Mouse (Mus musculus) cerebellum, postnatal 14 days (tissue): Measurements from ENCODE around the gene Cct7.

ENCODE experiments used
- DNase-seq, 2 experiments: peaks; one replicate each; pipeline ENCODE4 v3.0.0; 2021; ENCODE audit warnings: mixed read lengths in 2 of 2

Gene Cct7

DNA sequence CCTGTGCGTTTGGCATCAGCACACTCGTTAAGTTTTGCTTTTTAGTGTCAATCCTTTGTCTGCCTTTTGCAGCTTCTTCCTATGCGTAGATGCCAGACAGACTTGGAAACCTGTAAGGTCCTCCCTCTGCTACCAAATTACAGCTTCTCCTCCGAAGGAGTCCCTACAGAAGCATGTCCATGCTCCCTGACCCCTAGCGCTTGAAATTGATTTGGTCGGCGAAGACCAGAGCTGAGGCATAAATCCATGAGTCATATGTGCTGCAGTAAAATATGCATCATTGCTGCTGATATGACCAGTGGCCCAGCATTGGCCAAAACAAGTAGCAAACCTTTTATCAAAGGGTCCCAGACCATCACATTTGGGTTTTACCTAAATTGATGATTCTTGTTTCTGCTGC, 1.5 kb downstream of the Cct7 start:
- no peak for DNase-seq

GRCm38 (mm10) chr6:85459621-85460020, 8.3 kb downstream of the Cct7 start:
- DNase-seq: no peak

DNA sequence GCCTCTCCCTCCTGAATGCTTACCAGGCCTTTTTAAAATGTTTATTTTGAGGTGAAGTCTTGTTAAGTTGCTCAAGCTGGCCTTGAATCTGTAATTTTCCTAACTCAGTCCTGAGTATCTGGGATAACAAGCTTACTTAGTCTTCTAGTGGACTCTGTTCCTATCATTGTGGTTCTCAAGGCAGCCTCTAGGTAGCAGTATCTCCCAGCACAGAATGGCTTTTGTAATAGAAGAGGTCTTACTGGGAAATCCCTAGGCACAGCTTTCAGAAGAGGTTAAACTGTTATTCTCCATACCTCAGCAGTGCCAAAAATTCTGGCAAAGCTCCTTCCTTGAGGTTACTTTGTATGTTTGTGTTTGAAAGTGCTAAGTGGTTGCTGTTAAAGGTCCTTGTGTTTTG, 14.1 kb downstream of the Cct7 start:
- DNase-seq: peak; percentile 57 to 67

- no peak for DNase-seq
Observed at GRCm38 (mm10) chr6:85469660-85470430, 18.5 kb downstream of the Cct7 start.

GRCm38 (mm10) chr6:85471962-85472361, 20.6 kb downstream of the Cct7 start:
- DNase-seq: peak; percentile 52 to 59

DNA sequence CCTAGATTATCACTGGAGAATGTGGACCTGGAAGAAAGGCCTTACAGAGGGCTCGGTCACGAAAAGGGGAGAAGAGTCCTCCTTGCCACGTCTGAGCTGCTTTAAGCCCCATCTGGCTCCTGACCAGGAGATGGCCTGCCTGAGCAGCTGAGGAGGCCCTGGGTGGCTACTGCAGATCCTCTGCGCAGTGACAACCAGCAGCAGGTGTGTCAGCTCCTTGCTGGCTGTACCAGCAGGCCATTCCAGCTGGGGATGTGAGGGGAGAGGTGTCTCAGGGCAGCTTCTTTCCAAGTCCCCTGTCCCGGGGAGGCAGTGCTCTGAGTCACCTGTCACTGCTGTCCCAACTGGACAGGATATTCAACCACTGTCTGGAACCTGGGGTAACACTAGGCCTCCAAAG, 21.2 kb downstream of the Cct7 start:
- no peak for DNase-seq

DNA sequence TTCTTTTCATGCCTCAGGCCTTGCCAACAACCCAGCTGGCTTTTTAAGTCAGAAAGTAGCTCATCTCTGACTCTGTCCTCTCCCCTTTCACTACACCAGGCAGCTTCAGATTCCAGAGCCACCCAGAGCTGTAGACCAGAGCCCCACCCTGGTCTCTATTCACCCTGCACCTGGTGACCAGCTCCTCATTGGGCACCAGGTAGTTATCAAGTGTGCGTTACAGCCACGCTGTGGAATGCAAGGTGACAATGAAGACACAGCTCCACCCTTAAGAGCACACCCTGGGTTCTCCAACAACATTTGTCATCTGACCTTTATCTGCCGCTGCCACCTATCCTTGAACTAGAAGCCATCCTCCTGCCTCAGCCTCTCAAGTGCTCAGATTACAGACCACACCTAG, 24.3 kb downstream of the Cct7 start:
- DNase-seq: no peak

DNA sequence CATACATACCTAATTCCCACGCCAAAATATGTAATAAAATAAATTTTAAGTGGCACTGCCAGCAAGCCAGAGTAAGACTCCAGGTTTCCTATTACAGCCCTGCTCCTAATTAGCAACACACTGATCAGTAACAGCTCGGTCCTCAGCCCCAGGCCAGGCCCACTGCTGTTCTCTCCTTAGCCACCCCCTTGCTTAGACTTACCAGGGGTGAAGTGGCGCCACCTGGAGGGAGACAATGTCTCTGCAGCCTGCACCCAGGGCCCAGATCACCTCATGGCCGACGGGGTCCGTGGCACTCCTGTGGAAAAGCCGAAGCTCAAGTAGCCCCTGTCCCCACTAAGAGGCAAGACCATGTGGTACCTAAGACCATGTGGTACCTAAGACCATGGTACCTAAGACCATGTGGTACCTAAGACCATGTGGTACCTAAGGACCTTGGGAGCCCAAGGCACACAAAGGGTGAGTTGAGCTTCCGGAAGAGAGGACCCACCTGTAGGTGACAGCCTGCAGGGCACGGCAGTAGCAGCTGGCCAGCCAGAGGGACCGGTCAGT, 26.1 kb downstream of the Cct7 start:
- DNase-seq: peak in 1 of 2 experiments; percentile 74

- DNase-seq: no peak
Observed at GRCm38 (mm10) chr6:85478416-85478815, 27.1 kb downstream of the Cct7 start.

GRCm38 (mm10) chr6:85479979-85480378, 28.7 kb downstream of the Cct7 start:
- DNase-seq: peak in 1 of 2 experiments; percentile 44

- peak; percentile 48 to 62 for DNase-seq
Observed at GRCm38 (mm10) chr6:85480685-85481084, 29.4 kb downstream of the Cct7 start.

DNA sequence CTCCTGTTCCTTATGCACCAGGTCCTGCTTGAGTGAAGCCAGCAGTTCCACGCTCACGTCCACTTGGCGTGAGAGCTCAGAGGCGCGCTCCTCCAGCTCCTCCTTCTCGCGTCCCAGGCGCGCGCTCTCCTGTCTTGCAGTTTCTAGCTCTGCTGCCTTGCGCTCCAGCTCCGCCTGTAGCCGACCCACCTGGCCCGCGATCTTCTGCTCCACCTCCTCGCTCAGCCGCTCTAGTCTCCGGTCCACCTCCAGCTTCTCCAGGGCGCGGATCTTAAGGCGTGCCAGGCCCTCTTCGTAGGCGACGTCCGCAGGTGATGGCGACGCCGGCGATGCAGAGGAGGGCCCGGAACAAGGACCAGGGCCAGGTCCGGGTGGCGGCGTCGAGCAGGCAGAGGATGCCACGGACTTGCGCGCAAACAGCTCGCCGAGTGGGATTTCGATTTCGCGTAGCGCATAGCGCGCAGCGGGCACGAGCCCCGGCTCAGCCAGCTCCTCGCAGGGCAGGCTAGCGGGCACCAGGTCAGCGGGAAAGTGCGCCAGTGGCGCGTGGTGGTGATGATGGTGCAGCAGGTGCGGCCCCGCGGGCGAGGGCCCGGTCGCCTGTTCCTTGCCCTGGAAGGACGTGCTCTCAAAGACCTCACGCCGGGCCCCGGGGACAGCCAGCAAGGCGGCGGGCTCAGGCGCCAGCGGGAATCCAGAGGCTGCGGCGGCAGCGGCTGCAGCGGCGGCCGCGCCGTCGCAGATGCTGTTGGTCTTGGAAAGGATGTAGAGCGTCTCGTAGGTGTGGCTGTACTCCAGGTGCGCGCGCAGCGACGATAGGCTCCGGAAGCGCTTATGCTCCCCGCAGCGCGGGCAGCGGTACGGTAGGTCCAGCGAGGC, 32.8 kb downstream of the Cct7 start:
- DNase-seq: peak; percentile 66 to 72

DNA sequence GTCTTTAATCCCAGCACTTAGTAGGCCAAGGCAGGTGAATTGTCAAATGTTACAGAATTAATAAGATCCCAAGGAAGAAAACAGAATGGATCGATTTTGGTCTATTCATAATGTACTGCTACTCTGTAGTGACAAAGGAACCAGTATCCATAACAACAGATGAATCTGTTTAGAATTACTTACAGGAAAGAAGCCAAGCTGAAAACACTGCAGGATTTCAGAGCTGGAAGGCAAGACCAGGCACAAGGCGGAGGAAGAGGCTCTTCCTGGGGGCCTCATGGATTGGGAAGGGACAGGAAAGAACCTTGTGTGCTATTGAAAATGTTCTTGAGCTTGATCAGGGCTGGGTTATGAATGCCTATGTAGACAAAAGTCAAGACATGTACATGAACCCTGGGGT, 34.4 kb downstream of the Cct7 start:
- DNase-seq: no peak

DNA sequence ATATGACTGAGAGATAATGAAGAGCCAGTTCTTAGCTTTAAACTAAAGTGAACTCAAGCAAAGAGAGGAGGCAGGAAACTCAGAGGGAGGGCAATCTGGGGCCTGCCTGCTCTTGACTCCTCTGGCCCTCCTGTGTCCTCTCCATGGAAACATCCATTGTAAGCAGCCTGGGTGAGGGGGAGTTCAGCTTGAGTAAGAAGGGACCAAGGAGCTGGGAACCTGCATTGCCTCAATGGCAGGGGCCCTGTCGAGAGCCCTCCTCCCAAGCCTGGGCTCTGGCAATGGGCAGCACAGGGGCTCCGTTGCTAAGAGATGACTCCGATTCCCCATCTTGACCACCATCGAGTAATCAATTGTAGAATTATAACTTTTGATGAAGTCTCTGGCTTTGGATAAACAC, 37.2 kb downstream of the Cct7 start:
- DNase-seq: no peak

DNA sequence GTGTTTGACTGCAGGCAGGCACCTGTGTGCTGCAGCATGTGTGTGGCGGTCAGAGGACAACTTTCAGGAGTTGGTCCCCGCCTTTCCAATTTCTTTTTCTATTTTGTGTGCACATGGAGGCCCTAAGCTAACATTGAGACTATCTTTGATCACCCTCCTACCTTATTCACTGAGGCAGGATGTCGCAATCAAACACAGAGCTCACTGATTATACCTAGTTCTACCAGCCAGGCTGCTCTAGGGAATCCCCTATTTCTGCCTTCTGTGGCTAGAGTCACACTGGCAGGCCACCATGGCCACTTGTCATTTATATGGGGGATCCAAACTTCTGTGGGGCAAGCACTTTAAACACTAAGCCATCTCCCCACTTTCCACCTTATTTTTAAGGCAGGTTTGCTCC, 38.4 kb downstream of the Cct7 start:
- DNase-seq: no peak

DNA sequence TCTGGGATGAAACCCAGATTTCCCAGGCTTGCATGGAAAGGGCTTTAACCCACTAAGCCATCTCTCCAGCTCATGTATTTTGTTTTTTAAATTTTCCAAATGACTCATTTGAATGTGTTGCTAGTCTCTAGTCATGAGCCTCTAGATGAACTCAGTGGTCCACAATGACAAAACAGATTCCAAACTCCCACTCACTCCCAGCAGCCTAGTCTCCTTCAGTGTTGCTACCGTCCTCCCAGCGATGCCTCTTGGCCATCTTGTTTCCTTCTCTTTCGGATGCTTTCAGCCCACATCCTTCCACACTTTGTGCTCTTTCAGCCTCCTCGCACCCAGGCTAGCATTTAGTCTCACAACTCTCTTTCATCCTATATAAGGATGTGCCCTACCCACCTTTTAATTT, 38.9 kb downstream of the Cct7 start:
- DNase-seq: no peak

- no peak for DNase-seq
Observed at GRCm38 (mm10) chr6:85491606-85492005, 40.3 kb downstream of the Cct7 start.

DNA sequence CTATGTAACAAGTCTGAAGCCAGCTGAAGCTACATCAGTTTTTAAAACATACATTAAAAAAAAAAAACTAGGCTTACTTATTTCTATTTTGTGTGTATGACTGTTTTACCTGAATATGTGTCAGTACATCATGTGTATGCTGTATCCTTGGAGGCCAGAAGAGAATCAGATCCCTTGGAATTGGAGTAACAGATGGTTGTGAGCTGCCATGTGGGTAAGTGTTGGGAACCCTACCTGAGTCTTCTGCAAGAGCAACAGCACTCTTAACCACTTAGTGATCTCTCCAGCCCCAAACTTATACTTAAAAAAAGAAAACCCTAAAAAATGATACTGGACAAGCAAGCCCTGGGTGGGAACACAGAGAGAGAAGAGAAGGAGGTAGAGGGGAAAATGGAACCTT, 45.7 kb downstream of the Cct7 start:
- no peak for DNase-seq

DNA sequence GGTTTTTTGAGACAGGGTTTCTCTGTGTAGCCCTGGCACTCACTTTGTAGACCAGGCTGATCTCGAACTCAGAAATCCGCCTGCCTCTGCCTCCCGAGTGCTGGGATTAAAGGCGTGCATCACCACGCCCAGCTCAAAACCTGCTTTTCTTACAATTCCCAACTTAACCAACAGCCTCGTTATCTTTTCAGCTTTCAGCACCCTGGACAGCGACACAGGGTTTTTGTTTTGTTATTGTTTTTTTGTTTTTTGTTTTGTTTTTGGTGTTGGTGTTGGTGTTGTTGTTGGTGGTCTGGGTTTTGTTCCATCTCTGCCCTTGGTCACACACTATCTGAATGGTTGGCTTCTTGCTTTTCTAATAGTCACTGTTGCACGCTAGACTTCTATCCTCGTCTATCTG, 46.8 kb downstream of the Cct7 start:
- DNase-seq: no peak

DNA sequence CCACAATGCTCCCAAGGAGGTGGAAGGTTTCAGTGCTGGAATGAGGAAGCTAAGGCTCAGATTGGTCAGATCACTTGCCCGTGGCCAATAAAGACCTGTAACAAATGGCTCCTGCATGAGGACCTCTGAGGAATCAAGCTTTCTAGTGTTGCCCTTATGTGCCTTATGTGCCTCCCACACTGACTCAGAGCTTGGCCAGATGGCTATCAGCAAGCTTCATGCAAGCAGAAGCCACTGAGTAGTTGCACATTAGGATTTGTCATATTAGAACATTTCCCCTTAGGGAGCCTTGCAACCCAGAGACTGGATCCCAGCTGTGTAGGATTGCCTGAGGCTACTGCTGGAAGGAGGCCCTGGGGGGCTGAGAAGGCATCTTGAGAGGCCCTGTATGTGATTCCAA, 49.1 kb downstream of the Cct7 start:
- DNase-seq: peak in 1 of 2 experiments; percentile 30

GRCm38 (mm10) chr6:85501571-85502102, 50.3 kb downstream of the Cct7 start:
- DNase-seq: peak in 1 of 2 experiments; percentile 32

- DNase-seq: peak; percentile 44 to 63
Observed at GRCm38 (mm10) chr6:85502103-85502910, 51.0 kb downstream of the Cct7 start.

DNA sequence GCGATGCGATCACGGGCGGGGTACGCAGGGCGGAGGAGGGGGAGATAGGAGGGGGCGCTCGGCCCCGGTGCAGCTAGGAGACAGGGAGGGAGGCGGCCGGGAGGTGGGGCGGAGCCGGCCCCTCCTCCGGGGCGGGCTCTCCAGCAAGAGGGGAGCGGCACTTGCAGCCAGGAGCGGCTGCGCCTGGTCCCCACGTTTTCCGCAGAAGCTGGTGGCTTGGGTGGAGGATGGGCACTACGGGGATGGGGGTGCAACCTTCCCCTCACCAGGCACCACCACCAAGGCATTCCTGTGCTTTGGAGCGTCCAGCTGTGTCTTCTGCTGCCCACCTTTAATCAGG, 51.6 kb downstream of the Cct7 start, which contains the start of gene Fbxo41:
Fbxo41 (minus strand) TSS at position 84 of the 340 bp plus-strand sequence.
- DNase-seq: peak; percentile 77 to 81
